Mouse (Mus musculus) E14TG2a.4 (cell line): Measurements from ENCODE around the gene Cd300ld3.

Experiments used
- CTCF ChIP-seq: conservative IDR thresholded peaks from 2 replicates; pipeline ENCODE4 v1.5.1; 2014; ENCODE audit warnings: low read length
- NANOG ChIP-seq: IDR thresholded peaks from 2 replicates; pipeline ENCODE4 v1.6.1; 2014; ENCODE audit warnings: borderline replicate concordance, low read length, mixed read lengths
- POU5F1 ChIP-seq: IDR thresholded peaks from 2 replicates; pipeline ENCODE4 v1.6.1; 2014; ENCODE audit warnings: low read length, borderline replicate concordance

DNA sequence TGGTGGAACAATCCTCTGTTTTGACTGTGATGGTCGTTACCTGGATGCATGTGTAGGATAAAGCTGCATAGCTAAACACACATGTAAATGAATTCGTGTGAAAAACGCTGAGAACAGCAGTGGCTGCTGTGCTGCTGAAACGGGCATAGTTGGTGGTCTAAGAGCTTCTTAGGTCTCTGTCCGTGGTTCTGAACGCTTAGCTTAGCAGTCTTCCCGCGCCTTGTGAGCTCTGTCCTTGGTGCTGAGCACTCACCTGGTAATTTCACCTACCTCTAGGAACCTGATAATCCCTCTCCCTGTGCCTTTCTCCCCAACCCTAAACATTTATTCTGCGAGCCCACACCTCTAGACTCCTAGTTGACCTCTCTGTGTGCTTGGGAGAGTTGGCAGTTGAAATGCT, 4.0 kb upstream of the Cd300ld3 start:
- TF ChIP-seq CTCF, result no peak
- no peak for TF ChIP-seq NANOG
- TF ChIP-seq POU5F1, result no peak
